Mouse (Mus musculus): ENCODE results near the gene Asl.
"Not testable (repeated sequence)": the region's sequence is repeated elsewhere in the genome, so short reads cannot be mapped to it uniquely, and the experiment has no call there.

Asl gene

GRCm38 (mm10) chr5:130046100-130046499 lies 17.1 kb upstream of the Asl start:
- DNase-seq (ENCODE audit: low spot score): no peak

GRCm38 (mm10) chr5:130044201-130044695 lies 15.2 kb upstream of the Asl start:
- DNase-seq (ENCODE audit: low spot score): peak; percentile 80

- DNase-seq (ENCODE audit: low spot score): no peak
These were observed 14.7 kb upstream of the Asl start for GRCm38 (mm10) chr5:130043741-130044140.

- DNase-seq (ENCODE audit: low spot score): no peak
These were observed 12.2 kb upstream of the Asl start for GRCm38 (mm10) chr5:130041262-130041661.

GRCm38 (mm10) chr5:130040797-130041196 lies 11.8 kb upstream of the Asl start:
- DNase-seq (ENCODE audit: low spot score): no peak

GRCm38 (mm10) chr5:130037752-130038455 lies 8.9 kb upstream of the Asl start:
- DNase-seq (ENCODE audit: low spot score): peak; percentile 92

- not testable (repeated sequence) for DNase-seq (ENCODE audit: low spot score)
These were observed 7.3 kb upstream of the Asl start for GRCm38 (mm10) chr5:130036300-130036699.

GRCm38 (mm10) chr5:130033869-130034268 lies 4.8 kb upstream of the Asl start:
- DNase-seq (ENCODE audit: low spot score): peak; percentile 36

GRCm38 (mm10) chr5:130031410-130032390 lies 2.7 kb upstream of the Asl start:
- DNase-seq (ENCODE audit: low spot score): peak; percentile 96

GRCm38 (mm10) chr5:130027696-130028095 lies 1.4 kb downstream of the Asl start:
- DNase-seq (ENCODE audit: low spot score): no peak

- DNase-seq (ENCODE audit: low spot score): no peak
These were observed 1.9 kb downstream of the Asl start for GRCm38 (mm10) chr5:130027134-130027533.

GRCm38 (mm10) chr5:130023767-130024539 lies 5.1 kb downstream of the Asl start:
- DNase-seq (ENCODE audit: low spot score): peak; percentile 95

GRCm38 (mm10) chr5:130023067-130023766 lies 5.8 kb downstream of the Asl start:
- DNase-seq (ENCODE audit: low spot score): peak; percentile 33

GRCm38 (mm10) chr5:130022366-130022765 lies 6.7 kb downstream of the Asl start:
- DNase-seq (ENCODE audit: low spot score): no peak

- peak; percentile 84 for DNase-seq (ENCODE audit: low spot score)
These were observed 7.6 kb downstream of the Asl start for GRCm38 (mm10) chr5:130021361-130021966.

- peak; percentile 52 for DNase-seq (ENCODE audit: low spot score)
These were observed 9.6 kb downstream of the Asl start for GRCm38 (mm10) chr5:130019461-130019860.

- no peak for DNase-seq (ENCODE audit: low spot score)
These were observed 13.9 kb downstream of the Asl start for GRCm38 (mm10) chr5:130015104-130015503.

- no peak for DNase-seq (ENCODE audit: low spot score)
These were observed 18.1 kb downstream of the Asl start for GRCm38 (mm10) chr5:130010961-130011360.

- DNase-seq (ENCODE audit: low spot score): no peak
These were observed 19.3 kb downstream of the Asl start for GRCm38 (mm10) chr5:130009784-130010183.

GRCm38 (mm10) chr5:130008034-130008590 lies 20.9 kb downstream of the Asl start:
- no peak for DNase-seq (ENCODE audit: low spot score)

GRCm38 (mm10) chr5:130007344-130007743 lies 21.7 kb downstream of the Asl start:
- no peak for DNase-seq (ENCODE audit: low spot score)

Data from MN1 (cell line).